Mouse (Mus musculus) lung, postnatal 0 days (tissue): ENCODE results near the gene Ier2.

Experiments
- CTCF ChIP-seq: IDR thresholded peaks from 2 replicates; pipeline ENCODE4 v1.5.1; 2016; ENCODE audit warnings: antibody characterized with exemption, mild to moderate bottlenecking
- EP300 ChIP-seq: IDR thresholded peaks from 2 replicates; pipeline ENCODE4 v1.6.1; 2016; ENCODE audit warnings: antibody characterized with exemption, mild to moderate bottlenecking, control low read depth

DNA sequence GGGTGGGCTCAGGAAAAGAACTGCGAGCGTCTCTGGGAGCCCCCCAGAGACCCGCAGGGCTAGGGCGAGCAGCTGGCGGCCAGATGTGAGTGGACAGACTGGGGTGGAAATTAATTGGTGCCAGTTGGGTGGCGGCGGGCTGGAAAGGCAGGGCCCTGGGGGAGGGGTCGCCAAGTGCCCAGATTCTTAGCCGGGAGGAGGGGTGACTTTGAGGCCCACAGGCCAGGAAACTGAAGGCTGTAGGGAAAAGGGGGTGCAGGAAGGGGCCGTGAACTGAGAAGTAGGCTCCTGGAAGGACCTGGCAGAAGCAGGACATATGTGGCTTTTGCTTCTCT lies 6.5 kb downstream of the Ier2 start:
- no peak for TF ChIP-seq CTCF
- TF ChIP-seq EP300 = no peak
